Mouse (Mus musculus) liver, embryonic 11.5 days (tissue): ENCODE measurements around the gene S100b. TPM values are rescaled to one million over a fixed set of nuclear protein-coding genes. Genes with fewer than 3 reads are reported as not detected.
A peak's percentile ranks its signal among the peaks of the same experiment; 100 is the strongest.

Experiments used
- ATAC-seq: fragments of 200-750 bp; cut with Nextera tagmentation; replicated peaks from 2 replicates; pipeline ENCODE4 v1.8.0; 2017; ENCODE audit warnings: moderate number of reproducible peaks, mild to moderate bottlenecking, moderate TSS enrichment, moderate library complexity; ENCODE audit not compliant: low FRiP score
- DNase-seq: peaks from one replicate; pipeline ENCODE4 v3.0.0-alpha.2; 2017; ENCODE audit warnings: low spot score
- H3K27ac ChIP-seq: fragments of 300-500 bp; sonication (generic); 2 replicates; pipeline ENCODE4 v1.5.1; 2014; ENCODE audit warnings: mild to moderate bottlenecking, low read depth, low read length, control low read depth
- H3K27me3 ChIP-seq: fragments of 300-500 bp; sonication (generic); replicated peaks from 2 replicates; pipeline ENCODE4 v1.6.1; 2014; ENCODE audit warnings: low read length, mixed read lengths; ENCODE audit not compliant: control insufficient read depth, insufficient read depth
- H3K36me3 ChIP-seq: fragments of 300-500 bp; sonication (generic); 2 replicates; pipeline ENCODE4 v1.6.1; 2014; ENCODE audit warnings: mild to moderate bottlenecking, low read length, moderate library complexity, mixed read lengths; ENCODE audit not compliant: control insufficient read depth, insufficient read depth
- H3K4me1 ChIP-seq: fragments of 300-500 bp; sonication (generic); replicated peaks from 2 replicates; pipeline ENCODE4 v1.6.1; 2014; ENCODE audit warnings: low read length, mixed read lengths; ENCODE audit not compliant: control insufficient read depth, insufficient read depth
- H3K4me2 ChIP-seq: fragments of 300-500 bp; sonication (generic); 2 replicates; pipeline ENCODE4 v1.6.1; 2014; ENCODE audit warnings: mild to moderate bottlenecking, control low read depth, moderate library complexity
- H3K4me3 ChIP-seq: fragments of 300-500 bp; sonication (generic); 2 replicates; pipeline ENCODE4 v1.5.1; 2014; ENCODE audit warnings: low read depth, low read length, control low read depth
- H3K9ac ChIP-seq: fragments of 300-500 bp; sonication (generic); 2 replicates; pipeline ENCODE4 v1.6.1; 2014; ENCODE audit warnings: low read depth, low read length, control low read depth
- H3K9me3 ChIP-seq: fragments of 300-500 bp; sonication (generic); 2 replicates; pipeline ENCODE4 v1.6.1; 2016; ENCODE audit warnings: low read length, inconsistent platforms, mixed read lengths; ENCODE audit not compliant: control insufficient read depth
- WGBS: fragments of 180-500 bp; shearing (Covaris S2); extraction: QIAGEN DNeasy Blood & Tissue Kit; methylation state at CpG from one replicate; pipeline ENCODE4 v1.1.7; 2014; 5-methylcytosine and 5-hydroxymethylcytosine counted together
- polyA plus RNA-seq: library from polyadenylated mRNA; unstranded; fragments of >200 nt; fragmentation: Nextera tagmentation; extraction: Ambion mirVana; gene quantifications from 2 replicates; pipeline ENCODE4 v1.2.1, GENCODE M21; 2014

S100b gene
- polyA plus RNA-seq = not detected in 2 replicates

GRCm38 (mm10) chr10:76253536-76253935 lies at the start of gene S100b:
Gene S100b (plus strand): TSS chr10:76253853.
- no peak for ATAC-seq
- Histone ChIP-seq H3K4me3 (no peak within 1 kb of the TSS), H3K36me3 (no peaks in the 10 kb centered on the region), H3K9me3 (no peaks in the 10 kb centered on the region), H3K27me3 (no peaks in the 10 kb centered on the region), H3K4me2 (no peak within 1 kb of the TSS), H3K9ac (no peak within 1 kb of the TSS), H3K27ac (no peak within 1 kb of the TSS), H3K4me1 (no peaks in the 10 kb centered on the region; the same call in 1 of the 2 replicates)
- DNase-seq = no peak
- 69% methylated on average over 4 of the region's 4 CpGs for WGBS

DNA sequence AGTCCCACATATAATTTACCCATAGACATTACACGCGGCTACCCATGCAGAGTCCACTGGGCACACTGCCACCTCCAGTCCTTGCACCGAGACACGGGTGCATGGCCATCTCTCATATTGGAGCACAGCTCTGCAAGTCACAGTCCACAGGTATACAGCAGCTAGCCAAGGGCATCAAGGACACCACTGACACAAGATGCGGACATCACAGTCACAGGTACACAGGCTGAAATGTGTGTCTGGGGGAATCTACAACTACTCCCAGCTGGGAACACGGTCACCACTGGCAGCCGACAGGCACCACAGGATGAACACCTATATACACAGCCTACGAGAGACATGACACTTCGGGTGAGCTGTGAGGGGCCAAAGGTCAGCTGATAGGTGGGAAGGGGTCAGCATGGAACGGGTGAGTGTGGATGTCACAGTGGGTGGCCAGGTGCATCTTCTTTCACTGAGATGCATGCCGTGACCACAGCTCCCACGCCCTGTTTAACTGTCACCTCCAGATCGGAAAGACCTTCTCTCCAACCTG lies 46.3 kb upstream of the S100b start:
- WGBS = 86% methylated on average over 13 of the region's 13 CpGs
- H3K4me3 ChIP-seq = no peak overlapping the region
- 0 out of 2 replicates have a peak, but pooled peaks cover 3% of the 10 kb centered on the region for H3K36me3 ChIP-seq
- DNase-seq (peak; percentile 15), ATAC-seq (no peak)
- H3K27ac ChIP-seq = no peak overlapping the region
- no peaks in the 10 kb centered on the region for H3K4me1 ChIP-seq
- no peak overlapping the region for H3K9ac ChIP-seq
- no peak overlapping the region for H3K4me2 ChIP-seq
- H3K9me3 ChIP-seq = no peaks in the 10 kb centered on the region
- no peaks in the 10 kb centered on the region for H3K27me3 ChIP-seq

DNA sequence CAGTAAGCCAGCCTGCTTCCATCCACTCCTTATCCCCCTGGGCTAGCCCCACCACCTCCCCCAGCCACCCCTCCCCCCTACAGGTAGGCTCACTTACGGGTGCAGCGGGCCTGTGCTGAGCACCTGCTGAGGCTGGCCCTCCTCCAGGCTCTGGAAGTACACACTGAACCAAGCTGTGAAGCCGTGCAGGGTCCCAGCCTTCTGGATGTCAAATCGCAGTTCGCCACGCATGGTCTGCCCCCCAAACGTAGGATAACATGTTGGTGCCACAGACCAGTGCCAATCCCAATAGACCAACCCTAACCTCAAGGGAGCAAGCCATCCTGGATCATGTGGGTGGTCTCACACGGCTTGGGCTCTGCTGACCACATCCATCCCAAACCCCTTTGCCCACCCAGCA lies 44.4 kb upstream of the S100b start:
- Histone ChIP-seq H3K9me3 (peaks cover 2% of the 10 kb centered on the region; the same call in 1 of the 2 replicates), H3K27me3 (no peaks in the 10 kb centered on the region), H3K4me3 (no peak overlapping the region), H3K9ac (no peak overlapping the region), H3K4me1 (no peaks in the 10 kb centered on the region), H3K36me3 (peaks cover 8% of the 10 kb centered on the region), H3K4me2 (no peak overlapping the region), H3K27ac (no peak overlapping the region)
- ATAC-seq = no peak
- DNase-seq = peak; percentile 24
- WGBS = 87% methylated on average over 8 of the region's 8 CpGs

GRCm38 (mm10) chr10:76210806-76211205 lies 42.8 kb upstream of the S100b start:
- Histone ChIP-seq H3K36me3 (peaks cover 24% of the 10 kb centered on the region), H3K9ac (no peak overlapping the region), H3K9me3 (peaks cover 9% of the 10 kb centered on the region; the same call in 1 of the 2 replicates), H3K27me3 (no peaks in the 10 kb centered on the region), H3K27ac (no peak overlapping the region), H3K4me2 (no peak overlapping the region), H3K4me3 (no peak overlapping the region), H3K4me1 (no peaks in the 10 kb centered on the region)
- 93% methylated on average over 7 of the region's 7 CpGs for WGBS
- DNase-seq (peak; percentile 15), ATAC-seq (no peak)

DNA sequence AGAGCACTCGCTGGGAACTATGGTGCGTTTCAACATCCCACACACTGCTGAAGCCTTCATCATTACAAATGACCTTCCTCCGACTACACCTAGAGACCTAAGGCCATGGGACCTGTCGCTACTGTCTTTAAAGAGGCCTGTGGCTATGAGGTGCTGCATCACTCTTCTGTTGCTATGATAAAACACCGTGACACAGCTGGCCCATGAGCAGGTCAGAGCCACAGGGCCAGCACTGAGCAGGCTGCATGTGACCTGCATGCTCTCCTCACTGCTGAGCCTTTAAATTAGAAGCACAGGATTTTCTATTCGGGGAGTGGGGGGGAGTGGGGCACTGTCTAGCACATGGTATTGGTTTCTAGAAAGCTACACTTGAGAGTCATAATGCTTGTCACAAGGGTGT lies 41.5 kb upstream of the S100b start:
- Histone ChIP-seq H3K27me3 (no peaks in the 10 kb centered on the region), H3K27ac (no peak overlapping the region), H3K4me1 (no peaks in the 10 kb centered on the region), H3K9me3 (peaks cover 9% of the 10 kb centered on the region; the same call in 1 of the 2 replicates), H3K4me2 (no peak overlapping the region), H3K9ac (no peak overlapping the region), H3K36me3 (peaks cover 29% of the 10 kb centered on the region), H3K4me3 (no peak overlapping the region)
- 82% methylated on average over 6 of the region's 6 CpGs for WGBS
- no peak for ATAC-seq
- no peak for DNase-seq

DNA sequence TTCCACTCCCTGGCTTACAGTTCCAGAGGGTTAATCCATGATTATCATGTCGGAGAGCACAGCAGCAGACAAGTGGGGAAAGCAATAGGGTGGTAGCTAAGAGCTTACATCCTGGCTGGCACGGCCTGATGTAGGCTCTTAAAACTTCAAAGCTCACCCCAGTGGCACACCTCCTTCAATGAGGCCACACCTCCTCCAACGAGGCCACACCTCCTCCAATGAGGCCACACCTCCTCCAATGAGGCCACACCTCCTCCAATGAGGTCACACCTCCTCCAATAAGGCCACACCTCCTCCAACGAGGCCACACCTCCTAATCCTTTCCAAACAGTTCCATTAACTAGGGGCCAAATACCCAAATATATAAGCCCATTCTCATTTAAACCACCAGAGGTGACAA lies 39.5 kb upstream of the S100b start:
- no peak overlapping the region for H3K4me2 ChIP-seq
- 82% methylated on average over 4 of the region's 4 CpGs for WGBS
- DNase-seq (peak; percentile 16), ATAC-seq (no peak)
- no peak overlapping the region for H3K4me3 ChIP-seq
- no peak overlapping the region for H3K9ac ChIP-seq
- no peaks in the 10 kb centered on the region for H3K4me1 ChIP-seq
- H3K27ac ChIP-seq = no peak overlapping the region
- H3K36me3 ChIP-seq = peaks cover 29% of the 10 kb centered on the region
- peaks cover 9% of the 10 kb centered on the region; the same call in 1 of the 2 replicates for H3K9me3 ChIP-seq
- no peaks in the 10 kb centered on the region for H3K27me3 ChIP-seq

DNA sequence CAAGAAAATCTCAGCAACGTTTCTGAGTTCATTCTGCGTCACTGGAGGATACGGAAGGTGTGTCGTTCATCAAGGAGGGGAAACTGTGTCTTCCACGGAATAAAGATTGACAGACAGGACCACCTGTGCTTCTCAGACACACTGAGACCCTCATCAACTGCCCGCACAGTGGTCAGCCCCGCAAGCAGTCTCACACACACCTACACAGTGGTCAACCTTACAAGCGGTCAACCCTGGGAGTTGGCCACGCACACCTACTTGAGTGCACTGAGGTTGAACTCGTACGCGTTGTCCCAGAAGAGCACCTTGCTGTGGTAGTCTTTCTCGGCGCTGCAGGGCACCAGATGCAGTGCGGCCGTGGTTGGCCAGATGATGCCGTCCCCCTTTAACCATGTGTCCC lies 36.6 kb upstream of the S100b start:
- ATAC-seq = no peak

DNA sequence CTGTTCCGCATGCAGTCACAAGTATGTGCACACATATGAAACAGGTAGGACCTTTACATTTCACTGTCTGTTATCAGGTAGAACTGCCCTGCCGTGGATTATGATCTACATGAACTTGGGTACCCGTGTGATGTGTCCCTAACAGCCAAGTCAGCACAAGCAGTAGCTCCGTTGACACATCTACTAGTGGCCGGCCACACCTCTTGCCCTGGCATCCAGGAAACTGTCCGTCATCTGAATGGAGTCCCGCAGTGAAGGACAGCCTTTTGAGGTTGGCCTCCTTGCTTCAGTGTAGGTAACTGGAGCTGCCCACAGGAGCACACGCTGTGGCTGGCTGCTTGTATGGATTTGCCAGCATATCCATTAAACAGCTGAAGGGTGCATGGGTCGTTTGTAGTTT lies 35.4 kb upstream of the S100b start:
- WGBS = 80% methylated on average over 9 of the region's 9 CpGs
- Histone ChIP-seq H3K36me3 (peaks cover 26% of the 10 kb centered on the region), H3K9ac (no peak overlapping the region), H3K4me2 (no peak overlapping the region), H3K27ac (no peak overlapping the region), H3K9me3 (peaks cover 9% of the 10 kb centered on the region; the same call in 1 of the 2 replicates), H3K27me3 (no peaks in the 10 kb centered on the region), H3K4me1 (no peaks in the 10 kb centered on the region), H3K4me3 (no peak overlapping the region)
- ATAC-seq (no peak), DNase-seq (no peak)

More for the DNA sequence above, 36.6 kb upstream of the S100b start:
- H3K4me1 ChIP-seq = no peaks in the 10 kb centered on the region
- no peak overlapping the region for H3K4me2 ChIP-seq
- H3K9me3 ChIP-seq = peaks cover 9% of the 10 kb centered on the region; the same call in 1 of the 2 replicates
- H3K36me3 ChIP-seq = peaks cover 26% of the 10 kb centered on the region
- WGBS = 94% methylated on average over 17 of the region's 17 CpGs
- no peak overlapping the region for H3K4me3 ChIP-seq
- peak; percentile 26 for DNase-seq
- H3K9ac ChIP-seq = no peak overlapping the region
- no peak overlapping the region for H3K27ac ChIP-seq
- H3K27me3 ChIP-seq = no peaks in the 10 kb centered on the region

DNA sequence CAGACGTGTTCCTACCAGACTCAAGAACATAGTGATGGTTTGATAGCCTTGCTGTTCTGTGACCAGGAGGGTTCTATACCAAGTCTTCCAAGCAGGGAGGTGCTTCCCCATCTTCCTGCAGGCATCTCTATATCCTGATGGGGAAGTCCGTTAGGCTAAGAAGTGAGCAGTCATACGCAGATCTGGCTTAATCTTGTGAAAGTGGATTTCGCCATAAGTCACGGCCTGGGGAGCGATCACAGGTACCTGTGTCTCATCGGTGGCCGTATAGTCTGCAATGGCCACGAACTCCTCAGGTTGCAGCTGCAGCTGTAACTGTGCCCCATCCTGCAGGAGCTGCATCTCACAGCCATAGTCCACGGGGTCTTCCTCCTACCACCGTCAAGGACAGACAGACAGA lies 27.7 kb upstream of the S100b start:
- H3K36me3 ChIP-seq = no peaks in the 10 kb centered on the region
- no peak overlapping the region for H3K9ac ChIP-seq
- H3K9me3 ChIP-seq = no peaks in the 10 kb centered on the region
- H3K4me1 ChIP-seq = no peaks in the 10 kb centered on the region
- no peak overlapping the region for H3K27ac ChIP-seq
- ATAC-seq = no peak
- H3K27me3 ChIP-seq = no peaks in the 10 kb centered on the region
- no peak overlapping the region for H3K4me2 ChIP-seq
- 86% methylated on average over 11 of the region's 11 CpGs for WGBS
- H3K4me3 ChIP-seq = no peak overlapping the region
- no peak for DNase-seq
